Mouse (Mus musculus): ENCODE results near the gene Slc7a4.
"Not testable (repeated sequence)": the region's sequence is repeated elsewhere in the genome, so short reads cannot be mapped to it uniquely, and the experiment has no call there.

Slc7a4 gene

GRCm38 (mm10) chr16:17563580-17563979 lies 19.4 kb downstream of the Slc7a4 start:
- DNase-seq (ENCODE audit: low read depth in 1 of 2, low spot score in 2 of 2): no peak

DNA sequence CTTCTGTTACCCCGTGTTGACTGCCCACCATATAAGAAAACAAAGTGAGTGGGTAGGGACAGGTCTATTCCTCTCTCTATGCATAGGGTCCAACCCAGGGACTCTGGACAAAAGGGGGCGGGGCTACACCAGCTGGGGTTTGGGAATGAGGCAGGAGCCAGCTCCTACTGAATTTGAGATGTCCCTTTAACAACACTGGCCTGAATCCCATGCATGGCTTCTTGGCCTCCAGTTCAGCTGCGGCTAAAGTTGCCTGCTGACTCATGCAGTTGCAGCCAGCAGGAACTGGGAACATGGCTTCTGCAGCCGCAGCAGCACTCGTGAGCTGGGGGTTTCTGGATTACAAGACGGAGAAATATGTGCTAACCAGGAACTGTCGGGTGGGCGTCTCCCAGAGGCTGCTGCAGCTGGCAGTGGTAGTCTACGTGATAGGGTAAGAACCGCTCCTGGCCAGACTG lies 21.2 kb downstream of the Slc7a4 start, which contains the start of gene P2rx6:
Gene P2rx6 (plus strand): TSS at position 135 of the 458 bp plus-strand sequence.
- peak; percentile 23 to 45 for DNase-seq (ENCODE audit: low read depth in 1 of 2, low spot score in 2 of 2)

GRCm38 (mm10) chr16:17561128-17561750 lies 21.8 kb downstream of the Slc7a4 start, which contains the start of gene Lrrc74b:
Lrrc74b (minus strand) TSS chr16:17561247.
- no peak for DNase-seq (ENCODE audit: low read depth in 1 of 2, low spot score in 2 of 2)

DNA sequence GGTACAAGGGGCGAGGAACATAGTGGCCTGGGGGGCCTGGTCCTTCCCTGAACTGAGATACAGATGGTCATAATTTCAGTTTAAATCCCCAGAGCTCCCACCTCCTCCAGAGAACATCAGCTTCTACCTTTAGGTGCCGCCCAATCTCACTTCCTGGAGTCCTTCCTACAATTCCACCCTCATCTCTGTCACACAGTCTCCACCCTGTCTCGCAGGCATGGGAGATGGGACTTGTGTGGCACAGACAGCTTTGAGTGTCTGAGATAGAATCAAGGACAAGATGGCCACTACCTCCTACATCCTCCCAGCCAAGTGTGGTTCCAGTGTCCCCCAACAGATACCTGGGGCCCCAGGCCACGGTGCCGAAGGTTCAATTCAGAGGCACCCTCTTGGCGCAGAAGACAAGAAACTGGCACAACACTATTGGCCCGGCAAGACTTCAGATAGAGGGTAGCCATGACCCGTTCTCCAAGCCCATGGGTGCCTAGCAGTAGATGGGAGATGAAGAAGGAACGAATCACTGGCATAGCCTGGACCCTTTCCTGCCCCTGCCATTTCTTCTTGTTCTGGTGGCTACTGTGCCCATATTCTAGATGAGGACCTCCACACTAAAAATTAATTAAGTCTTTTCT lies 23.5 kb downstream of the Slc7a4 start:
- DNase-seq (ENCODE audit: low read depth in 1 of 2, low spot score in 2 of 2): no peak

DNA sequence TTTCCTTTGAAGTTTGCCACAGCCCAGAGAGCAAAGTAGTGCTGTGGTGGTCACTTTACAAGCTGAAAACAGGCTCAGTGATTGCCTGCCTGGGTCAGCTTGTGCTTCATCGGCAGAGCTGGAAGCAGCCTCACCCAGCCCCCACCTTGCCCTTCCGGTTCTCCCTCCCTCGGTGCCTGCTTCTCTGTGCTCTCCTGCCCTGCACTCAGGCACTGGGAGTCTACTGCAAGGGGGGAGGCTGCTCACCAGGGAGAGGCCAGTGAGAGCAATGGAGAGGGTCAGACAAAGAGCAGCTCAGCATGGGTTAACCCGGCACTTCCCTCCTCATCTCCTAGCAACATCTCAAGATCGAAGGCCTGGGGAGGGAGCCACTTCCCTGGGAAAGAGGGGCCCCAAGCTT lies 24.2 kb downstream of the Slc7a4 start:
- no peak for DNase-seq (ENCODE audit: low read depth in 1 of 2, low spot score in 2 of 2)

- peak in 1 of 2 experiments; percentile 24 for DNase-seq (ENCODE audit: low read depth in 1 of 2, low spot score in 2 of 2)
Observed at GRCm38 (mm10) chr16:17557947-17558480, 25.0 kb downstream of the Slc7a4 start.

GRCm38 (mm10) chr16:17556907-17557306 lies 26.1 kb downstream of the Slc7a4 start:
- no peak for DNase-seq (ENCODE audit: low read depth in 1 of 2, low spot score in 2 of 2)

- no peak for DNase-seq (ENCODE audit: low read depth in 1 of 2, low spot score in 2 of 2)
Observed at GRCm38 (mm10) chr16:17556180-17556579, 26.8 kb downstream of the Slc7a4 start.

DNA sequence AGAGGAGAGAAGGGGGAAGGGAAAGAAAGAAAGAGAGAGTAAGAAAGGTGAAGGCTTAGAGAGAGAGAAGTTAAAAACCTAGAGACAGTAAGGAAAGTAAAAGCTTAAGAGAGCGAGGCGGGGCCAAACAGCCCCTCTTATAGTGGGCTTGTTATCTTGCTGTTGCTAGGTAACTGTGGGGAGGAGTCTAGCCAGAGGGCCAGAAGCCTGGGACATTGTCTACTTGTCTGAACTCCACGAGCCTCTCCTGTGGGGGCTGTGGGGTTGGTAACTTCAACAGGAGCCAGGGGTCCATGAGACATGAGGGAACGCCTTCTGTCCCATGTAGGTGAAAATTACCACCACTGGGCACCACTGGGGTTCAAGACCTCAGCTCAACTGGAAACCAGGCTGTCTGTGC lies 28.3 kb downstream of the Slc7a4 start:
- DNase-seq (ENCODE audit: low read depth in 1 of 2, low spot score in 2 of 2): not testable (repeated sequence)

GRCm38 (mm10) chr16:17553910-17554685 lies 28.9 kb downstream of the Slc7a4 start:
- DNase-seq (ENCODE audit: low read depth in 1 of 2, low spot score in 2 of 2): no peak

DNA sequence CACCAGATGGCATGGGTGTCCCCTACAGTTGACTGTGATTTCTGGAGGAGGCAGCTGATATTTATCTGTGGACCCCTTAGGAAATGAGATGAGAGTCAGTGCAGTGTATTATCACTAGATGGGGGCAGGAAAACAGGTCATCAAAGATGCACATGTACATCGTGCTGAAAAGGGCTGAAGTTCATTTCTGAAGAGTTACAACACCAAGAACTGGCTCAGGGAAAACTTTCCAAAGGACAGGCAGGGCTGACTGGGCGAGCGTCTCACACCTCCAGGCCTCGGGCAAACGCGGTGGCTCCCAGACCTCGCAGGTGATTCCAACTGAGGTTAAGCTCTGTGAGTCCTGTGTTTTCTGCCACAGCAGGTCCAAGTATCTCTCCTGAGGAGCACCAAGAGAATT lies 30.2 kb downstream of the Slc7a4 start:
- no peak for DNase-seq (ENCODE audit: low read depth in 1 of 2, low spot score in 2 of 2)

DNA sequence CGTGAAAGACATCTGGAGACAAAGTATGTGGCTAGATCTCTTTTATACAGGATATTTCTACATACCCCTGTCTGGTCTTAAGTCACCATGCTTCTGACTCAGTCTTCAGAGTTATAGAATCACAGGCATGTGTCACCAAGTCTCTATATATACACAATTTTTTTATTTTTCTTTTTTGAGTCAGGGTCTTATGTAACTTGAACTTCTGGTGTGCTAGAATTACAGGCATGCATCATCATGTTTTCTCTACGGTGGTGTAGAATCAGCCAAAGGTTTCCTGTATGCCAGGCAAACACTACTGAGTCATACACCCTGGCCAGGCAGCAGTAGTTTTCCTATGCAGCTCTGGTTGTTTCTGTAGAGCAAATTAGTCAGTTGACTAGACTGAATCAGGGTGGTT lies 40.4 kb downstream of the Slc7a4 start:
- no peak for DNase-seq (ENCODE audit: low read depth in 1 of 2, low spot score in 2 of 2)

GRCm38 (mm10) chr16:17536584-17536983 lies 46.4 kb downstream of the Slc7a4 start:
- DNase-seq (ENCODE audit: low read depth in 1 of 2, low spot score in 2 of 2): no peak

DNA sequence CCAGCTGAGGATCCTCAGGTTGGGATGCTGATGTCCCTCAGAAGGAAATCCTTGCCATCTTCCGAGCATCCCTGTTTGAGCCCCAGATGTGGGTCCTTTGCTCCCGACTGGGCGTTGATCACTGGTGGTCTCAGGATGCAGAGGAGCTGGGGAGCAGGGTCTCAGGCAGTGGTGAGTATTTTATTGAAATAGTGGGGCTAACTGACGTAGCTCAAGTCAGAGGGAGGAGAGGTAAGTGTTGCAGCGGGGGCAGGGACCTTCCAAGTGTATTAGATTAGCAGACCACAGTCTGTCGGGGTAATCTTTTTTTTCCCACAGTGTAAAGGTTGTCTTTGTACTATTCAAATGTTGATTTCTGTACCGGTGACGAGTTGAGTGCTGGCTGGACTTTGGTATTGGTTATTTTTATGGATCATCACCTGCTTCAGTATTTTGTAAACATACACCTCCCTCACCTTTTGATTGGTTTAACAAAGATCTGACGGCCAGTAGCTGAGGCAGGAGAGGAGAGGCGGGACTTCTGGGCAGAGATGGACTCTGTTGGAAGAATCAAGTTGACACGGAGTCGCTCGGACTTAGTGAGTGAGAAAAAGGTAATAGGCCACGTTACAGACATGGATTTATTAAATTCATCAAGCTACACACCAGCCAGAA lies 50.2 kb downstream of the Slc7a4 start:
- DNase-seq (ENCODE audit: low read depth in 1 of 2, low spot score in 2 of 2): no peak

DNA sequence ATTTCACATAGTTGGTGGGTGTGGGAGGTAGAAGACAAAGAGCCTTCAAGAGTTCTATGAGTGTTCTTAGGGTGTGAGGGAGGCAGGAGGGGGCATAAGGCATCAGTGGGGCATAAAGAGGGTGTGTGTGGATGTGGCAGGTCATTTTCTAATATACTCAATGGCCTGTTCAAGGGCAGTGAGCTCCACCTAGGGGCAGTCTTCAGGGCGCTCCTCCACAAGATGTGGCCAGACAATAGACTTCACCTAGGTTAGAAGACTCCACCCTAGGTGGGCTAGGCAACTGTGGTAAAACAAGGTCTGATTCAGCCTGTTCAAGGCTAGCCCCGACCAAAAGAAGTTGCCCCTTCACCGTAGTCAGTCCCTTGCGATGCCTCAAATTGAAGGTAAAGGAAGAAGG lies 50.7 kb downstream of the Slc7a4 start:
- DNase-seq (ENCODE audit: low read depth in 1 of 2, low spot score in 2 of 2): no peak

DNA sequence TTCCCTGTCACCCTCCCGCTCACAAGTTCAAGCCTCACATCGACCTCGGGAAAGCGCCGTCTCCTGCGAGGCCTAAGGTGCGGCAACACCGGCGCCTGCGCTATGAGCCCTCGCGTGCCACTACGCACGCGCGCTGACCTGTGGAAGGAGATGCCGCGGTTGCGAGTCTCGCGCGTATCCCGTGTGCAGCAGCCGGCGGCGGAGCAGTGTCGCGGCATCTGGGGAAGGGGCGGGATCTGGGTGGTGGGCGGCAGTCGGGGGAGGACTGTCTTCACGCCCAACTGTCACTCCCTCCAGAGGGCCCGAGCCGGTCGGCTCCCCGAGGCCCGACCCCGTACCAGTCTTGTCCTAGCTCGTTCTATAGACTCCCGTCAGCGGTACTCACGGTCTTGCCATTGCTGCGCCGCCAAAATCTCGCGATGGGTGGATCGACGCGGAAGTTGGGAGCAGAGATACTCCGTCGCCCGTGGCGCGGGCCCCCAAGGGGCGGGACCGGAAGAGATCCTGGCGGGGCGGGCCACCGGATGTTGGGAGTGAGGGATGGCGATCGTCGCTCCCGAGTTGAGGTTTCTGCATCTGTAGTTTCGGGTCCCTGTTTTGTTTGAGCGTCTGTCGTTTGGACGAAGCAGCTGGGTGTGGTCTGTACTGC lies 52.2 kb downstream of the Slc7a4 start, which contains the start of gene Thap7:
Gene Thap7 (minus strand): TSS at position 497 of the 649 bp plus-strand sequence.
- DNase-seq (ENCODE audit: low read depth in 1 of 2, low spot score in 2 of 2): peak; percentile 93 to 95

DNA sequence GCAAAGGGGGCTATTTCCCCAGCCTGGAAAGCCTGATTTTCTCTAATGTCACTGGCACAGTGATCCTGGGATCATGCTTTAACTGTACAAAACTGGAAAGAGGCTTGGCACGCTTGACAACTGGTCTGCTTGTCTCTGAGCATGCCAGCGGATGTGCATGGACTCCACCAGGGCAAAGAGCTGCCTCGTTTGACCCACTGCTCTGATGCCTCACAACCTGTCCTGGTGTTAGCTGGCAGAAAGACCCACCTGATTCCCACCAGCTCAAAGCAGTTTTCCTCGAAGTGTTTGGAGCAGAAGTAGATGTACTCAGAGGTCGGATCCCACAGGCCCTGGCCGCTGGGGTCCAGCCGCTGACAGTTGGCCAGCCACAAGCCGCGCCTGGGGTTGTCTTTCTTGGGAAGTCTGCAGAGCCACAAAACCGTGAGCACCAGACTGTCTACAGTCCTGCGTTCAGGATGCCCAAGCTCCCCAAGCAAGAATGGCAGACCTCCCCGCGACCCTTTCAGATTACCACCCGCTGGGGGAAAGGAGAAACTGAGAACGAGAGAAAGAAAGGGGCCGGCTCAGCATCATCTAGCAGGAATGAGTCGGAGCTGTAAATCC lies 52.9 kb downstream of the Slc7a4 start:
- no peak for DNase-seq (ENCODE audit: low read depth in 1 of 2, low spot score in 2 of 2)

- DNase-seq (ENCODE audit: low read depth in 1 of 2, low spot score in 2 of 2): no peak
Observed at GRCm38 (mm10) chr16:17528276-17528675, 54.7 kb downstream of the Slc7a4 start.

GRCm38 (mm10) chr16:17527606-17528005 lies 55.4 kb downstream of the Slc7a4 start:
- DNase-seq (ENCODE audit: low read depth in 1 of 2, low spot score in 2 of 2): no peak

- no peak for DNase-seq (ENCODE audit: low read depth in 1 of 2, low spot score in 2 of 2)
Observed at GRCm38 (mm10) chr16:17526223-17526622, 56.8 kb downstream of the Slc7a4 start.
